Mouse (Mus musculus): Measurements from ENCODE around the gene Pacs2.
A peak's percentile ranks its signal among the peaks of the same experiment; 100 is the strongest.

Pacs2 gene

DNA sequence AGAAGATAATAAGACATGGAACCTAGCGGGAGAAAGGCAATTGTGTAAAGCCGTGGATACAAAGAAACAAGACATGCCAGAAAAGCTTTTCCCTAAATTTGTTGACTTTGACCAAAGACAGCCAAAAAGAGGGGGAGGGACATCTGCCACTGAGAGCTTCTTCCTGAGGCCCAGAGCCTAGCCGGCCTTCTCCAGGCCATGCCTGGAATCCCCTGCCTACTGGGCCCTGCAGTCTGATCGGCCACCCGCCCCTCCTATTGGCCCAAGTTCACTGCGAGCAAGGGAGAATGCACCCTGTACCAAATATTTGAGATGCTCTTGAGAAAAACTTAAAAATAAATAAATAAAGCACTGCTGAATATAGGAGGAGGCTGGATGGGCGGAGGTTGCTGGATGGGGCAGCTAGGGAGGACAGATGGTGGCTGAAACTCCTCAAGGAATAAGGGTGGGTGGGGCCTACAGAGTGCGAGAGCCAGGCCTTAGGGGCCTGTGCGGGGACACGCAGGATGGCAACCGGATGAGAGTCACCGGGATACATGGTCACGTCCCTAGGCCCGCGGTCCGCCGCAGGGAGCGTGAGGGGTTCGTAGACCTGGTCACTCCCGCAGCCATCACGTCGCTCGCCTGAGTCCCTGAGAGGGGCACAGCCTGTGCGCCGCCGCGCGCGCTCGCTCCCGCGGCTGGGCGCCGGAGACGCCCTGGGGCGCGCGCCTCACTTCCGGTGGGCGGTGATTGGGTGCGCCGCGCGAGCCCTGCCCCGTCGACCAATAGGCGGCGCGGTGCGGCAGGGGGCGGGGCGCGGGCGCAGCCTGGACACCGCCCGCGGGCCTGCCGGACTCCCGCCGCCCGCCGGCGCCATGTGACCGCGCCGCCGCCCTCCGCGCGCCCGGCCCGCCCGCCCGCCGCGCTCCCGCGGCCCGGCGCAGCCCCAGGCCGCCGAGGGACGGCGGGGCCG is at the start of gene Pacs2:
Gene Pacs2 (plus strand): TSS at position 905 of the 955 bp plus-strand sequence.
- peak; percentile 79 to 94 for DNase-seq (ENCODE audit: low spot score in 2 of 2)

- DNase-seq (ENCODE audit: low spot score in 2 of 2): no peak
Observed at GRCm38 (mm10) chr12:112965783-112966182, 48.5 kb upstream of the Pacs2 start.

DNA sequence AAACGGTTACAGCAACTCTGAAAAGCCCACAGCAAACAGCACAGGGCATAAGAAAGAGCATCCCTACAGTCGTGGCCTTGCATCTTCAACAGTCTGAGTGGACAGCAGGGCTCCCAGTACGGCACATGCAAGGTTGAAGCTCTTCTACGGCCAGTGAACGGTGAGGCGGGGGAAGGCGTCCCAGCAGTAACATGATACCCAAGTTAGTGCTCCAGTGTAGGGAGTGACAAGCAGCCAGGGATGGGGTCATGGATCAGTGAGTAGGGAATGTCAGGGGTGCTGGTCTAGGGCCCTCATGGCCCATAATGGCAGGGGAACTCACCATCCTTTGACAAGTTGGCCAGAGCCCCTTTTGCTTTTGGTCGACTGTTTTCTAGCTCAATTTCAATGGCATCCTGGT is 45.4 kb upstream of the Pacs2 start:
- DNase-seq (ENCODE audit: low spot score in 2 of 2): no peak

GRCm38 (mm10) chr12:112969616-112970015 is 44.7 kb upstream of the Pacs2 start:
- DNase-seq (ENCODE audit: low spot score in 2 of 2): no peak

- no peak for DNase-seq (ENCODE audit: low spot score in 2 of 2)
Observed at GRCm38 (mm10) chr12:112974736-112975135, 39.6 kb upstream of the Pacs2 start.

DNA sequence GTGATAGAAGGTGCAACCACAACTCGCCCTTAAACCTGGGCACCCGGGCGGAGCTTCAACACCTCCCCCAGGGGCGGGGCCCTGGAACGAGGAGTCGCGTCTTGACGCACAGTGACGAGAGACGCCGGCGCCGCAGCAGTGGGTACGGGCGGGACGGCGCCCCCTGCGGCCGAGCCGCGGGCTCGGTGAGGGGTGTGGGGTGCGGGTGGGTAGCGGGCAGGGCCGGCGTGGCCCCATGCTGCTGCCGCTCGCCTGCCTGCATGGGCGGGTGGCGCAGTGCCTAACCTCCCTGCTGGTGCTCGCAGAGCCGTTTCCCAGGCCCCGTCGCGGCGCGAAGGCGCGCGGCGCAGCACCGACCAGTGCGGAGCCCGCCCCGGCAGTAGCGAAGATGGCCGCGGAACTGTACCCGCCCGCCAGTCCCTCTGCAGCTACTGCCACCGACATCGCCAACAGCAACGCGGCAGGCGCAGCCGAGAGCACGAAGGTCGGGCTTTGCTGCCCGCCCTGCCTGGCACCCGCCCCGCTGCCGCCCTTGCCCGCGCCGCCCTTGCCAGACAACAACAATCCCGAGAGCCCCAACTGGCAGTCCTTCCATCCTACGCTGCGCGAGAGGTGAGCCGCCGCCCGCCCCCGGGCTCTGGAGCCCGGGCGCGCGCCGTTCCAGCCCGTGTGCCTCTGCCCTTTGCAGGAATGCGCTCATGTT is 37.8 kb upstream of the Pacs2 start, which contains the start of gene Btbd6:
Gene Btbd6 (plus strand): TSS at position 112 of the 703 bp plus-strand sequence.
- peak; percentile 86 to 88 for DNase-seq (ENCODE audit: low spot score in 2 of 2)

GRCm38 (mm10) chr12:112977156-112977555 is 37.2 kb upstream of the Pacs2 start:
- no peak for DNase-seq (ENCODE audit: low spot score in 2 of 2)

GRCm38 (mm10) chr12:112982031-112982430 is 32.3 kb upstream of the Pacs2 start:
- no peak for DNase-seq (ENCODE audit: low spot score in 2 of 2)

DNA sequence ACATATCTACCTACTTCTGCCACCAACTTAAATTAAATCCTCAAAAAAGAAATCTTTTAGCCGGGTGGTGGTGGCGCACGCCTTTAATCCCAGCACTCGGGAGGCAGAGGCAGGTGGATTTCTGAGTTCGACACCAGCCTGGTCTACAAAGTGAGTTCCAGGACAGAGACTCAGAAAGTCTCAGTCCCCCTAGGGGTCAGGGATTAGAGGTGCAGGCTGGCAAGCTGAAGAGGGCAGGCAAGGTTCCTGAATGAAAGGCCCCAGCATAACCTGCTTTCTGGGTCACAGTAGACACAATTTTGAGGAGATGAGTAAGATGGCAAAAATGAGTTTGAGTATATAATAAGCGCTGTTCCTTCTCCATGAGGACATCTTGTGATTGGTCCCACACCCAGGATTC is 29.0 kb upstream of the Pacs2 start:
- peak in 1 of 2 experiments; percentile 46 for DNase-seq (ENCODE audit: low spot score in 2 of 2)

- peak in 1 of 2 experiments; percentile 58 for DNase-seq (ENCODE audit: low spot score in 2 of 2)
Observed at GRCm38 (mm10) chr12:112987877-112988276, 26.4 kb upstream of the Pacs2 start.

DNA sequence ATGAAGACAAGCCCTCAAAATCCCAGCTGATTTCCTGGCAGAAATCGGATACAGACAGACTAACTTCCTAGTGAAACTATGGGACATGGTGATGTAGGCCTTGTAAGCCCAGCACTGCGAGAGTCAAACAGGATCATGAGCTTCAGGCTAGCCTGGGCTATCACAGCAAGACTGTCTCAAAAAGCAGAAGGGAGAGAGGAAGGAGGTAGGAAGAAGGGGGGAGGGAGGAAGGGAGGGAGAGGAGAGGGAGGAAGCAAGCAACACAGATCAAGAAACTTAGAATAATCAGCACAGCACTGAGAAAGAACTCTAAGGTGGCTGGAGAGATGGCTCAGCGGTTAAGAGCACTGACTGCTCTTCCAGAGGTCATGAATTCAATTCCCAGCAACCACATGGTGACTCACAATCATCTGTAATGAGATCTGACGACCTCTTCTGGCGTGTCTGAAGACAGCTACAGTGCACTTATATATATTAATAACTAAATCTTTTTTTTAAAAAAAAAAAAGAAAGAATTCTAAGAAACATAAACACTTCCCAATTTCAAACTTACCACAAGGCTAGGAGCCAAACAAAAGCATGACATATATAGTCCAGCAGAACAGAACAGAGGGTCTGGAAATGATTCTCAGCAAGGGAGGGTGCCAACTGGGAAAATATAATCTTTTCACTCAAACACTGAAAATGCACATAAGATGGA is 23.5 kb upstream of the Pacs2 start:
- DNase-seq (ENCODE audit: low spot score in 2 of 2): no peak

DNA sequence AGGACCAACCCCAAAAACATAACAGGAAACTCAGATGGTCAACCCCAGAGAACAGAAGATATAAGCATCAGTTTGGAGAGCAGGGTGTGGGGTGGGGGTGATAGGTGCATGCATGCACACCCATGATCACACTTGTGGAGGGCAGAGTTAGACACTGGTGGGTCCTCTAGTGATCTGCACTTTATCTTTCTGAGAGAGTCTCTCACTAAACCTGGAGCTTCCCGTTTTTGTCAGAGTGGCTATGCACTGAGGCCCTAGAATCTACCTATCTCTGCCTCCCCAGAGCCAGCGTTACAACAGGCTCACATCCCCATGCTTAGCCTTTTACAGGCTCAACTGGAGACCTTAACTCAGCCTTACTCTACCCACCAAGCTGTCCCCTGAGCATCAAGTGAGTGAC is 22.9 kb upstream of the Pacs2 start:
- DNase-seq (ENCODE audit: low spot score in 2 of 2): no peak

- DNase-seq (ENCODE audit: low spot score in 2 of 2): peak; percentile 77 to 80
Observed at GRCm38 (mm10) chr12:112994153-112994552, 20.2 kb upstream of the Pacs2 start.

DNA sequence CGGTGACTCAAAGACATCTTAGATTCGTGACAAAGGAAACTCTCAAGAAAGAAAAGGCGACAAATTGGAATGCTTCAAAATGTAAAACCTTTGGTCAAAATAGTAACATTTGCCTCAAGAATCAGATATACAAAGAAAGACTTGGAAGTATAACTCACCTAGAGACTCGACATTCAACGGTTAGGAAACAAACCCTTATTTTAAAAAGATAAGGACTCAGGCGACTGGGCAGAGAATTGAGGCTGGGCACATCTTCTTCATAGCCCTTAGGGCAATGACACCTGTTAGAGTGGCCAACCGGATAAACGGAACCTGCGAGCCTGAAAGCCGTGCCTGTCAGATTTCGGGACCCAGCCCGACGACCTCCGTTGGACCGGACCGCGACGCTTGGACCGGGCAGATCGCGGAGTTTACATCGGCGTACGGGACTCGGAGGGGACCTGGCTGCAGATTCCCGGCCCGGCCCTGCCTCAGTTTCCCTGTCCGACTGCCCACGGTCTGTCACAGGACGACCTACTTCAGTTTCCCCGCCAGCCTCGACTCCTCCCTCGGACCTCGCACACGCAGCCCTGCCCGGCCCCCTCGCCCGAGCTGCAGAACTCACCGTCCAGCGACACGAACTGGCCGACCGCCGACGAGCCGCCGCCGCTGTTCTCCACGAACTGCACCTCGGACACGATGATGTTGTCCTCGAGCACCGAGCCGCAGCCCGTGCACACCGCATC is 14.6 kb upstream of the Pacs2 start:
- no peak for DNase-seq (ENCODE audit: low spot score in 2 of 2)

- peak; percentile 97 for DNase-seq (ENCODE audit: low spot score in 2 of 2)
Observed at GRCm38 (mm10) chr12:113000294-113001132, 13.8 kb upstream of the Pacs2 start, which contains the start of gene Brf1. Gene Brf1 (minus strand): TSS chr12:113000704.

- no peak for DNase-seq (ENCODE audit: low spot score in 2 of 2)
Observed at GRCm38 (mm10) chr12:113001133-113001474, 13.2 kb upstream of the Pacs2 start.

GRCm38 (mm10) chr12:113002667-113003066 is 11.6 kb upstream of the Pacs2 start:
- DNase-seq (ENCODE audit: low spot score in 2 of 2): peak in 1 of 2 experiments; percentile 50

GRCm38 (mm10) chr12:113004011-113004410 is 10.3 kb upstream of the Pacs2 start:
- DNase-seq (ENCODE audit: low spot score in 2 of 2): no peak

GRCm38 (mm10) chr12:113004993-113005392 is 9.3 kb upstream of the Pacs2 start:
- DNase-seq (ENCODE audit: low spot score in 2 of 2): peak; percentile 73 to 81

DNA sequence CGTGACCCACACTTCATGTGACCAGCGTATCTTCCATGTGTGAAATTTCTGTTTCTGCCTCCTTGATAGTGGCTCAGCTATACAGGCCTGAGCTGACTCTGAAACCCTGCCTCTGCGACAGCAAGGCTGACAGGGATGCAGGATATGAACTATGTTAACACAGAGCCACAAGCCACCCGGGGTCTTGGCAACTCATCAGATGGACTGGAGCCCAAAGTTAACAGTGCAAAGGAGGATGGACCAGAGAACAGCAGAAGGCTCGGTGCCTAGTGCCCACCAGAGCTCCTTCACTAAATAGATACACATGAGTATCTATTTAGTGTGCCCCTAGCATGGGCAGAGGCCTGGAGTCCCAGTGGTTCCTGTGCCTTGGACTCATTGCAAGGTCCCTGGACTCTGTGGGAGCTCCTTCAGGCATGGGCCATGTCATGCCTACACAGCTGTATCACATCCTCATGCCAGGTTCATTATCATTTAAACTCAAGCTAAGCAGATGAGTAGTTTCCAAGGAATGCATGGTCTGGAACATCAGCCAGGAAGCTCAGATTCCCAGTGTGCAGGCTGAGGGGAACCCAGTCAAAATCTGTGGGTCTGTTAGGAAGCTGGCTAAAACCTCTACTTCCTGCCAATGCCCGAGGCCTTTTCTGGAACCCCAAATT is 2.5 kb upstream of the Pacs2 start:
- no peak for DNase-seq (ENCODE audit: low spot score in 2 of 2)

Measured in thymus, postnatal 10 days (tissue).